Mouse (Mus musculus): ENCODE measurements around the gene Efhc1. TPM values are rescaled to one million over a fixed set of nuclear protein-coding genes. Genes with fewer than 3 reads are reported as not detected.

Gene Efhc1
- polyA plus RNA-seq, 1 experiment from 2014 or later, result 2.9 TPM

DNA sequence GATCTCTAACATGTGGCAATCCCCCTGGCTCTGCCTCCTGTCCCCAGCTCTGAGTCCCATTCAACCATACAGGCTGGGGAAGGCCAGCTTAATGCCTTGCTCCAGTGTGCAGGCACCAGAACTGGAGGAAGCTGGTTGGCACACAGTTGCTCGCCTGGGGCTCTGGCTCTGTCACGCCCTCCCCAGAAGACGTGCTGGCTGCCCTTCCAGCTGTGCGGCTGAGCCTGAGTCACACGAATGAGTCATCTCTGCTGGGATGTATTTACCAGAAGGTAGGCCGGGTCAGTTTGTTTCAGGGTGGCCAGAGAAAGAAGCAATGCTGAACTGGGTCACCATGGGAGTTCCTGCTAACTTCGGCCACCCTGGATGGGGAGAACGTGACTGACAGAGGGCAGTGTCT is 63.0 kb downstream of the Efhc1 start:
- H3K27me3 ChIP-seq, result no peaks in the 10 kb centered on the region
- peaks cover 13% of the 10 kb centered on the region for H3K4me1 ChIP-seq
- no peak overlapping the region for H3K9ac ChIP-seq
- H3K4me2 ChIP-seq, result no peak overlapping the region
- H3K9me3 ChIP-seq, result no peaks in the 10 kb centered on the region
- ATAC-seq (ENCODE audit: insufficient number of reproducible peaks, low FRiP score, low TSS enrichment, low read depth), result peak; percentile 73
- no peak overlapping the region for H3K4me3 ChIP-seq
- 35% methylated on average over 8 of the region's 8 CpGs for WGBS
- peaks cover 27% of the 10 kb centered on the region for H3K36me3 ChIP-seq
- H3K27ac ChIP-seq, result peak overlapping the region; percentile 59; the same call in 1 of the 2 replicates

- Histone ChIP-seq H3K9me3 (no peaks in the 10 kb centered on the region), H3K4me2 (no peak overlapping the region), H3K4me1 (no peaks in the 10 kb centered on the region), H3K27me3 (no peaks in the 10 kb centered on the region), H3K4me3 (no peak overlapping the region), H3K36me3 (peaks cover 3% of the 10 kb centered on the region; the same call in 1 of the 2 replicates), H3K27ac (no peak overlapping the region), H3K9ac (no peak overlapping the region)
- no peak for ATAC-seq (ENCODE audit: insufficient number of reproducible peaks, low FRiP score, low TSS enrichment, low read depth)
- 87% methylated on average over 3 of the region's 3 CpGs for WGBS
These were observed 71.7 kb downstream of the Efhc1 start for GRCm38 (mm10) chr1:21023101-21023500.

- Histone ChIP-seq H3K27ac (no peak overlapping the region), H3K4me3 (no peak overlapping the region), H3K36me3 (peaks cover 3% of the 10 kb centered on the region; the same call in 1 of the 2 replicates), H3K4me2 (no peak overlapping the region), H3K9ac (no peak overlapping the region), H3K4me1 (no peaks in the 10 kb centered on the region), H3K9me3 (no peaks in the 10 kb centered on the region), H3K27me3 (no peaks in the 10 kb centered on the region)
- 74% methylated on average over 5 of the region's 5 CpGs for WGBS
- no peak for ATAC-seq (ENCODE audit: insufficient number of reproducible peaks, low FRiP score, low TSS enrichment, low read depth)
These were observed 73.8 kb downstream of the Efhc1 start for GRCm38 (mm10) chr1:21025203-21025602.

- Histone ChIP-seq H3K27ac (no peak overlapping the region), H3K4me2 (no peak overlapping the region), H3K9me3 (no peaks in the 10 kb centered on the region), H3K27me3 (no peaks in the 10 kb centered on the region), H3K4me3 (no peak overlapping the region), H3K4me1 (no peaks in the 10 kb centered on the region), H3K36me3 (peaks cover 5% of the 10 kb centered on the region), H3K9ac (no peak overlapping the region)
- no peak for ATAC-seq (ENCODE audit: insufficient number of reproducible peaks, low FRiP score, low TSS enrichment, low read depth)
- 83% methylated on average over 7 of the region's 7 CpGs for WGBS
These were observed 75.1 kb downstream of the Efhc1 start for GRCm38 (mm10) chr1:21026534-21026933.

DNA sequence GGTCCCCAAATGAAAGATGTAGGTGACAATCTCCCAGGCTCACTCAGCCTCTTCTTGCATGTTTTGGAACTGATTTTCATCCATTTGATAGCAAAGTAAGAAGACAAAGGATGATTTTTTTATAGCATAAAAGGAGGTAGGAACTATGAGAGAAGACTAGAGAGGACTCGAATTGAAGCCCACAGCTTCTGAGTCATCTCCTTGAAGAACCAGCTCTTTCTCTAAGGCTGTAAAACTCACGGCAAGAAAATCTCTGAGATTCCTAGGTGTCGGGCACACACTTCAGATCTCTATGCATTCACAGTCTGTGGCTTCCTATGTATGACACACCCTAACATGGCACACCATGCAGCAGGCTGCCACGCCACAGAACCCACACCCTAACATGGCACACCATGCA is 77.6 kb downstream of the Efhc1 start:
- no peaks in the 10 kb centered on the region for H3K4me1 ChIP-seq
- H3K9ac ChIP-seq, result no peak overlapping the region
- H3K27ac ChIP-seq, result no peak overlapping the region
- no peak for ATAC-seq (ENCODE audit: insufficient number of reproducible peaks, low FRiP score, low TSS enrichment, low read depth)
- H3K4me2 ChIP-seq, result no peak overlapping the region
- H3K4me3 ChIP-seq, result no peak overlapping the region
- peaks cover 2% of the 10 kb centered on the region for H3K36me3 ChIP-seq
- no peaks in the 10 kb centered on the region for H3K27me3 ChIP-seq
- H3K9me3 ChIP-seq, result no peaks in the 10 kb centered on the region
- 90% methylated on average over 4 of the region's 4 CpGs for WGBS

DNA sequence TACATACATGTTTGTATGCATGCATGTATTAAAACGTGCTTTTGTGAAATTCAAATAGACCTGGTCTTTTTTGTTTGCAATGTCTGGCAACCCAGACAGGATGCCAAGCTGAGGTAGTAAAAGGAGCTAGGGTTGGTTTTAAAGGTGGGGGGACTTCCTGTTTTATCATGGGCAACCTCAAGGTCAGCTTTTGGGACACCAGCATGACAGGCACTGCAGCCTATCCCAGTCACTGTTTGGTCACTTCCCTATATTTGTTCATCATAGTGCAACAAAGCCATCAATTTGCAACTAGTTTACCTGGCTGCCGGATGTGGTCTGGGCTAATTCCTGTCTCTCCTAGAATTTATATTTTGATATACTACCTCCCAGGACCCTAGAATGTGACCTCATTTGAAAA is 80.2 kb downstream of the Efhc1 start:
- Histone ChIP-seq H3K4me1 (no peaks in the 10 kb centered on the region), H3K4me2 (no peak overlapping the region), H3K27me3 (no peaks in the 10 kb centered on the region), H3K9me3 (no peaks in the 10 kb centered on the region), H3K27ac (no peak overlapping the region), H3K4me3 (no peak overlapping the region), H3K36me3 (peaks cover 13% of the 10 kb centered on the region), H3K9ac (no peak overlapping the region)
- 78% methylated on average over 2 of the region's 2 CpGs for WGBS
- ATAC-seq (ENCODE audit: insufficient number of reproducible peaks, low FRiP score, low TSS enrichment, low read depth), result no peak

GRCm38 (mm10) chr1:21033065-21033791 is 81.8 kb downstream of the Efhc1 start:
- Histone ChIP-seq H3K9ac (no peak overlapping the region), H3K4me2 (no peak overlapping the region), H3K36me3 (peaks cover 14% of the 10 kb centered on the region), H3K9me3 (no peaks in the 10 kb centered on the region), H3K27ac (no peak overlapping the region), H3K27me3 (no peaks in the 10 kb centered on the region), H3K4me3 (no peak overlapping the region), H3K4me1 (no peaks in the 10 kb centered on the region)
- ATAC-seq (ENCODE audit: insufficient number of reproducible peaks, low FRiP score, low TSS enrichment, low read depth), result no peak
- 86% methylated on average over 11 of the region's 11 CpGs for WGBS

- Histone ChIP-seq H3K9ac (no peak overlapping the region), H3K27me3 (no peaks in the 10 kb centered on the region), H3K4me1 (no peaks in the 10 kb centered on the region), H3K27ac (no peak overlapping the region), H3K36me3 (peaks cover 14% of the 10 kb centered on the region), H3K9me3 (no peaks in the 10 kb centered on the region), H3K4me2 (no peak overlapping the region), H3K4me3 (no peak overlapping the region)
- ATAC-seq (ENCODE audit: insufficient number of reproducible peaks, low FRiP score, low TSS enrichment, low read depth), result no peak
These were observed 82.3 kb downstream of the Efhc1 start for GRCm38 (mm10) chr1:21033792-21034119.

DNA sequence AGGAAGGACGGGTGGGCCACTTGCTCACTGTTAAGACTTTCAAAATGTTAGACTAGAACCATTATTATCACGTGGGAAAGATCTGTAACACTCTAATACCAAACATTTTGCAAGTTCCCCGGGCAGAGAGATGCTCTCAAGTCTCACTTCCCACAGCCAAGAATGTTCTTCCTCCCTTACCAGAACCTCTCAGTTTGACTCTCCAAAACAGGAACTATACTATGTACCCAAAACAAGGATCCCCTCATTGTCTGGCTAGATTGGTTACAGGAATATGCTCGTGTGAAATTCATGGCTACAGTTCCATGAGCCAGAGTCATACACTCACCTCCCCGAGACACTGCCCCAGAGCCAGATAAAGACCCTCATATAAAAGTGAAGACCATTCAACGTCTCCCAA is 84.5 kb downstream of the Efhc1 start:
- Histone ChIP-seq H3K4me2 (no peak overlapping the region), H3K27me3 (no peaks in the 10 kb centered on the region), H3K36me3 (peaks cover 14% of the 10 kb centered on the region; the same call in 1 of the 2 replicates), H3K27ac (0 out of 2 replicates have a peak overlapping the region, but pooled peaks have one; percentile 4), H3K4me3 (no peak overlapping the region), H3K9ac (no peak overlapping the region), H3K4me1 (peaks cover 4% of the 10 kb centered on the region), H3K9me3 (no peaks in the 10 kb centered on the region)
- WGBS, result 65% methylated on average over 6 of the region's 6 CpGs
- ATAC-seq (ENCODE audit: insufficient number of reproducible peaks, low FRiP score, low TSS enrichment, low read depth), result no peak

DNA sequence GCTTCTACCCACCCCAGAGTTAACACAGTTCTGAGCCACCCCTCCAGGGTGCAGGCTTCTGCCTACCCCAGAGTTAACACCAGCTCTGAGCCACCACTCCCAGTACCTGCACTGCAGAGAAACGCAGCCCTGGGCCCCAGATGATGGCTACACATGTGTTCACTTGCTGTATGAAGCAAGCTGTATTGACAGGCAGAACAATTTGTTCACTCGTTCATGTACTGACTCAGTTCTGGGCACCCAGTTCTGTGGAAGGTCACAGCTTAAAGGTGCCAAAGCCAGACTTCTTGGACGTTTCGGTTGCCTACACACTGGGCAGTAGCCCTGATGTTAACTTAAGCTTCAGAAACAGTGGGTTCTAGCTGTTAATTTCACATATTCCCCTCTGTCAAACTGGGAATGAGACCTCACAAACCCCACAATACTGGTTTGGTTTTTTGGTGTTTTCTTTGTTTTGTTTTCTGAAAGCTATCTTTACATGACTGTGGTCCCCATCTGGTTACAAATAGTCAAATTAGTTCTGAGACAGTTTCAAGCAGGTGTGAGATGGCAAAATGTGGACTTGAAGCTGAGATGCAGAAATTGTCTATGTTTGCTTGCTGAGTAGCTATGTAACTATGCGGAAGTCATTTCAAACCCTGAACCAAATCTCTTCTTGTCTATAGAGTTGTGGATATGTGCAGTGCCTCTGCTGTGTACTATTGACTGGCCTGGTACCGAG is 86.6 kb downstream of the Efhc1 start:
- ATAC-seq (ENCODE audit: insufficient number of reproducible peaks, low FRiP score, low TSS enrichment, low read depth), result no peak
- Histone ChIP-seq H3K27ac (no peak overlapping the region), H3K9ac (no peak overlapping the region), H3K9me3 (no peaks in the 10 kb centered on the region), H3K4me3 (no peak overlapping the region), H3K36me3 (peaks cover 12% of the 10 kb centered on the region; the same call in 1 of the 2 replicates), H3K4me2 (no peak overlapping the region), H3K27me3 (no peaks in the 10 kb centered on the region), H3K4me1 (peaks cover 24% of the 10 kb centered on the region)
- 76% methylated on average over 6 of the region's 6 CpGs for WGBS

GRCm38 (mm10) chr1:21039564-21039963 is 88.1 kb downstream of the Efhc1 start:
- ATAC-seq (ENCODE audit: insufficient number of reproducible peaks, low FRiP score, low TSS enrichment, low read depth), result no peak
- Histone ChIP-seq H3K27me3 (no peaks in the 10 kb centered on the region), H3K4me2 (no peak overlapping the region), H3K36me3 (peaks cover 12% of the 10 kb centered on the region; the same call in 1 of the 2 replicates), H3K4me1 (peaks cover 24% of the 10 kb centered on the region), H3K4me3 (no peak overlapping the region), H3K9me3 (no peaks in the 10 kb centered on the region), H3K9ac (no peak overlapping the region), H3K27ac (no peak overlapping the region)
- WGBS, result 78% methylated on average over 3 of the region's 3 CpGs

DNA sequence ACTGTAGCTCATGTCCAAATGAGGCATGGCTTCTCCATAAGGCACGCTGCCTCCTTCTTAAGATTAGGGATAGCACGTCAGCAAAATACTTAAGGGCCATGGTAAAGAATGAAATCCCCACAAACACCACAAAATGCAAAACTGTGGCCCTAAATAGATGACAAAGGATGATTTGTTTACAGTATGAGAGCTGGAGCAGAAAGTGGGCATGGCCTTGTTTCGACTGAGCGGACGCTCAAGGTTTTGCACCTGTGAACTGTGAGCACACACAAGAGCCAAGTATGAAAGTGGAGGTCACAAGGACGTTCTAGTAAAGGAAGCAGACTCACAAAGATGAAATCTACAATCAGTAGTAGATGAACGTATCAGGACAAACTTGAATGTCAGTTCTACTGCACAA is 88.7 kb downstream of the Efhc1 start:
- no peaks in the 10 kb centered on the region for H3K9me3 ChIP-seq
- H3K27me3 ChIP-seq, result no peaks in the 10 kb centered on the region
- H3K4me2 ChIP-seq, result no peak overlapping the region
- no peak for ATAC-seq (ENCODE audit: insufficient number of reproducible peaks, low FRiP score, low TSS enrichment, low read depth)
- peaks cover 9% of the 10 kb centered on the region; the same call in 1 of the 2 replicates for H3K36me3 ChIP-seq
- no peak overlapping the region for H3K27ac ChIP-seq
- H3K9ac ChIP-seq, result no peak overlapping the region
- H3K4me1 ChIP-seq, result peaks cover 24% of the 10 kb centered on the region
- 92% methylated on average over 7 of the region's 7 CpGs for WGBS
- H3K4me3 ChIP-seq, result no peak overlapping the region

Data from limb, embryonic 15.5 days (tissue).